In the genomic region with DNA sequence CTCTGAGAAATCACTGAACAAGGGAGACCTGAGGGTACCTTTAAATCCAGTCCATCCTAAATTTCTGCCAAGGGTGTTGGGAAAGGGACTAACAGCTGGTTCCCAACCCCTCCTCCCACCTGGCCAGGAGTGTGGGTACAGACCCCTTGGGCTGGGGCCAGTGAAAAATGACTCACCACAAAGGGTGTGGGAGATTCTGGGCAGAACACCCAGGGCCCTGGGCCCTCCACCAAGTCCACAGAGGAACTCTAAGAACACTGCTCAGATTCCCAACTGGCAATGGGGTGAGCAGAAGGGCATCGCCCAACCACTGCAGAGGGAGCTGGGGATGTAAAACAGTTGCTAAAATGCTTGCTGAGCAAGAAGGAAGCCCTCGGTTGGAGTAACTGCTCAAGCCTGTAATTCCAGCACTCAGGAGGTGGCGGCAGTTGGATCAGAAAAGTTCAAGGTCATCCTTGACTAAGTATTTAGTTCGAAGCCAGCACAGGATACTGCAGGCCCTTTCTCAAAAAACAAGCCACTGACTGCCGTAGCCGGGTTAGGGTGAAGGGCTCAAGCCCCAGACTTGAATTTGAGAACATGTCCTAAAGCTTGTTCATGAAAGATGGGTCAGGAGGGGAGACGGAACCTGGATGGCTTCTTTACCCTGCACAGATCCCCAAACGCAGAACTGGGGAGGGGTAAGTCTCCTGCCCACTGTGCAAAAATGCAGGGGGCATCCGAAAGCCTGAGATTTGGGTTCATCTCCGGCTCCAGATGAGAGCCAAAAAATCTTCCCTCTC, we compare ENCODE assay signal across 8 mouse cellular contexts. TPM values are rescaled to one million over a fixed set of nuclear protein-coding genes. Genes with fewer than 3 reads are reported as not detected.
A peak's percentile ranks its signal among the peaks of the same experiment; 100 is the strongest.
DNase-seq lines count a peak whose midpoint lies in the region; ATAC-seq and TF ChIP-seq lines count a peak whose summit lies in the region.

No protein-coding gene starts in this region.

- 0 out of 2 replicates have a peak, but pooled peaks cover 5% of the 10 kb centered on the region for H3K4me1 ChIP-seq in cerebellum, adult 2 months (ENCODE audit: control insufficient read depth, insufficient read depth, low read length)
- peaks cover 62% of the 10 kb centered on the region for H3K4me1 ChIP-seq in limb, embryonic 13.5 days

- H3K36me3 ChIP-seq in limb, embryonic 13.5 days = no peaks in the 10 kb centered on the region

- TF ChIP-seq POLR2A in cerebellum, adult 2 months (IDR thresholded peaks at IDR 0.05; ENCODE audit: borderline replicate concordance, insufficient read depth, low read length) = no peak

- peak overlapping the region; percentile 92 for H3K9ac ChIP-seq in limb, embryonic 13.5 days

- no peak for ATAC-seq in cerebellum, adult (ENCODE audit: insufficient number of reproducible peaks, low FRiP score, low TSS enrichment)
- ATAC-seq in limb, embryonic 13.5 days (ENCODE audit: low FRiP score, low read depth) = no peak

- peak overlapping the region; percentile 97 for H3K4me3 ChIP-seq in cerebellum, adult 2 months (replicated peaks; ENCODE audit: insufficient read depth, low read depth, low read length)
- H3K4me3 ChIP-seq in limb, embryonic 13.5 days = peak overlapping the region; percentile 94

- DNase-seq in cerebellum, adult 2 months = peak; percentile 37 to 43
- DNase-seq in urinary bladder, postnatal 14 days (ENCODE audit: low spot score) = peak; percentile 70
- no peak for DNase-seq in urinary bladder, postnatal 25 days (ENCODE audit: low spot score)
- DNase-seq in gastrocnemius, postnatal 36 days = peak; percentile 72 to 79
- peak; percentile 76 for DNase-seq in skeletal muscle tissue, adult 2 months (ENCODE audit: low read depth, low spot score)
- no peak for DNase-seq in embryo, embryonic 9.5 days (ENCODE audit: extremely low spot score)

- WGBS in cerebellum, adult 2 months = 14% methylated on average over 10 of the region's 10 CpGs
- WGBS in limb, embryonic 13.5 days = 15% methylated on average over 10 of the region's 10 CpGs

- peak overlapping the region; percentile 100 for H3K4me2 ChIP-seq in limb, embryonic 13.5 days (replicated peaks)

- intact Hi-C loops in gastrocnemius, postnatal 36 days (cut with DNase I) = no loop called here

- TF ChIP-seq CTCF in cerebellum, adult 2 months (IDR thresholded peaks at IDR 0.05; ENCODE audit: borderline replicate concordance, insufficient read depth, low read depth, low read length) = no peak

- no peaks in the 10 kb centered on the region for H3K27me3 ChIP-seq in cerebellum, adult 2 months (ENCODE audit: control insufficient read depth, insufficient read depth, low read length)
- H3K27me3 ChIP-seq in limb, embryonic 13.5 days = no peaks in the 10 kb centered on the region

- no peaks in the 10 kb centered on the region for H3K9me3 ChIP-seq in limb, embryonic 13.5 days

- H3K27ac ChIP-seq in cerebellum, adult 2 months (ENCODE audit: insufficient read depth, low read length) = peak overlapping the region; percentile 98
- peak overlapping the region; percentile 95 for H3K27ac ChIP-seq in limb, embryonic 13.5 days

RNA-seq across cellular contexts. Expression of gene Ppp1r9b, which starts 1.9 kb away (rescaled TPM):
- 149 and 153 TPM in 2 replicates for polyA plus RNA-seq in cerebellum, adult 2 months (2012; rRNA removed)
- 10 to 100 TPM; 21.9 to 22.0 TPM for total RNA-seq in gastrocnemius, postnatal 36 days (2021)
- polyA plus RNA-seq in limb, embryonic 13.5 days (2015; fragmentation: Nextera tagmentation; extraction: Ambion mirVana) = 11.4 and 11.8 TPM in 2 replicates

RNA-seq across cellular contexts. Expression of gene Sgca, which starts 12.8 kb away (rescaled TPM):
- 1.9 and 3.9 TPM in 2 replicates for polyA plus RNA-seq in cerebellum, adult 2 months (2012; rRNA removed)
- total RNA-seq in gastrocnemius, postnatal 36 days (2021) = 100 to 1,000 TPM; 252 to 259 TPM
- polyA plus RNA-seq in limb, embryonic 13.5 days (2015; fragmentation: Nextera tagmentation; extraction: Ambion mirVana) = 6.1 and 7.1 TPM in 2 replicates

RNA-seq across cellular contexts. Expression of gene Samd14, which starts 20.7 kb away (rescaled TPM):
- polyA plus RNA-seq in cerebellum, adult 2 months (2012; rRNA removed) = 80.7 and 89.4 TPM in 2 replicates
- total RNA-seq in gastrocnemius, postnatal 36 days (2021) = under 1 TPM; 0.44 to 0.56 TPM
- 37.2 and 37.7 TPM in 2 replicates for polyA plus RNA-seq in limb, embryonic 13.5 days (2015; fragmentation: Nextera tagmentation; extraction: Ambion mirVana)

RNA-seq across cellular contexts. Expression of gene Hils1, which starts 21.6 kb away (rescaled TPM):
- polyA plus RNA-seq in cerebellum, adult 2 months (2012; rRNA removed) = not detected in 2 replicates
- total RNA-seq in gastrocnemius, postnatal 36 days (2021) = not detected
- polyA plus RNA-seq in limb, embryonic 13.5 days (2015; fragmentation: Nextera tagmentation; extraction: Ambion mirVana) = not detected in 2 replicates

RNA-seq across cellular contexts. Expression of gene Pdk2, which starts 52.2 kb away (rescaled TPM):
- 219 and 247 TPM in 2 replicates for polyA plus RNA-seq in cerebellum, adult 2 months (2012; rRNA removed)
- total RNA-seq in gastrocnemius, postnatal 36 days (2021) = 100 to 1,000 TPM; 370 to 480 TPM
- polyA plus RNA-seq in limb, embryonic 13.5 days (2015; fragmentation: Nextera tagmentation; extraction: Ambion mirVana) = 33.7 and 34.9 TPM in 2 replicates

Comparison
In these comparisons a context has a peak if more than half of its experiments do, and no peak if none do; other contexts are left out.
1. DNase-seq: peak in cerebellum, adult 2 months (2 of 2), urinary bladder, postnatal 14 days (single experiment), gastrocnemius, postnatal 36 days (2 of 2) and skeletal muscle tissue, adult 2 months (single experiment); none in urinary bladder, postnatal 25 days (single experiment) and embryo, embryonic 9.5 days (single experiment).
2. RNA of gene Ppp1r9b, which starts 1.9 kb away (polyA plus RNA-seq): 149 to 153 TPM in cerebellum, adult 2 months; 11.4 to 11.8 TPM in limb, embryonic 13.5 days; every median in the first group is over 10 times any median in the second.